Mouse (Mus musculus): ENCODE data around the gene Rab11b.
"Not testable (repeated sequence)": the region's sequence is repeated elsewhere in the genome, so short reads cannot be mapped to it uniquely, and the experiment has no call there.

Rab11b gene

GRCm38 (mm10) chr17:33773426-33773825 lies 13.1 kb upstream of the Rab11b start:
- in situ Hi-C loops (cut with MboI, MseI): no loop called here

GRCm38 (mm10) chr17:33771617-33772016 lies 11.3 kb upstream of the Rab11b start:
- in situ Hi-C loops (cut with MboI, MseI): no loop called here

GRCm38 (mm10) chr17:33766389-33766788 lies 6.1 kb upstream of the Rab11b start:
- in situ Hi-C loops (cut with MboI, MseI): no loop called here

GRCm38 (mm10) chr17:33759767-33760254 lies 519 bp downstream of the Rab11b start:
- in situ Hi-C loops (cut with MboI, MseI): loop anchor here (5.0 kb wide), 1 partner anchor 127 kb away; no protein-coding TSS in a partner anchor

- in situ Hi-C loops (cut with MboI, MseI): loop anchor here (5.0 kb wide), 1 partner anchor 130 kb away; no protein-coding TSS in a partner anchor
Measured at GRCm38 (mm10) chr17:33757231-33757630, 3.1 kb downstream of the Rab11b start.

GRCm38 (mm10) chr17:33756108-33756790 lies 4.1 kb downstream of the Rab11b start:
- in situ Hi-C loops (cut with MboI, MseI): loop anchor here (5.0 kb wide), 1 partner anchor 131 kb away; no protein-coding TSS in a partner anchor

GRCm38 (mm10) chr17:33755418-33756107 lies 4.8 kb downstream of the Rab11b start:
- in situ Hi-C loops (cut with MboI, MseI): loop anchor here (5.0 kb wide), 1 partner anchor 132 kb away; no protein-coding TSS in a partner anchor

GRCm38 (mm10) chr17:33754656-33755055 lies 5.7 kb downstream of the Rab11b start:
- in situ Hi-C loops (cut with MboI, MseI): loop anchor here (5.0 kb wide), 2 partner anchors 38 to 133 kb away; no protein-coding TSS in a partner anchor

- in situ Hi-C loops (cut with MboI, MseI): loop anchor here (5.0 kb wide), 1 partner anchor 40 kb away; no protein-coding TSS in a partner anchor
Measured at GRCm38 (mm10) chr17:33752297-33752696, 8.0 kb downstream of the Rab11b start.

- in situ Hi-C loops (cut with MboI, MseI): loop anchor here (5.0 kb wide), 1 partner anchor 41 kb away; no protein-coding TSS in a partner anchor
Measured at GRCm38 (mm10) chr17:33751181-33751580, 9.1 kb downstream of the Rab11b start.

GRCm38 (mm10) chr17:33749451-33749850 lies 10.9 kb downstream of the Rab11b start:
- in situ Hi-C loops (cut with MboI, MseI): no loop called here

GRCm38 (mm10) chr17:33746011-33746410 lies 14.3 kb downstream of the Rab11b start:
- in situ Hi-C loops (cut with MboI, MseI): no loop called here

GRCm38 (mm10) chr17:33744686-33745384 lies 15.5 kb downstream of the Rab11b start:
- in situ Hi-C loops (cut with MboI, MseI): no loop called here

- in situ Hi-C loops (cut with MboI, MseI): no loop called here
Measured at GRCm38 (mm10) chr17:33742420-33742819, 17.9 kb downstream of the Rab11b start.

- in situ Hi-C loops (cut with MboI, MseI): not testable (repeated sequence)
Measured at GRCm38 (mm10) chr17:33733526-33733925, 26.8 kb downstream of the Rab11b start.

- in situ Hi-C loops (cut with MboI, MseI): not testable (repeated sequence)
Measured at GRCm38 (mm10) chr17:33732556-33733083, 27.7 kb downstream of the Rab11b start.

- in situ Hi-C loops (cut with MboI, MseI): no loop called here
Measured at GRCm38 (mm10) chr17:33729215-33729614, 31.1 kb downstream of the Rab11b start.

GRCm38 (mm10) chr17:33728396-33728795 lies 31.9 kb downstream of the Rab11b start:
- in situ Hi-C loops (cut with MboI, MseI): no loop called here

GRCm38 (mm10) chr17:33719736-33720378 lies 40.5 kb downstream of the Rab11b start:
- in situ Hi-C loops (cut with MboI, MseI): no loop called here

GRCm38 (mm10) chr17:33718944-33719725 lies 41.2 kb downstream of the Rab11b start:
- in situ Hi-C loops (cut with MboI, MseI): no loop called here
